Mouse (Mus musculus) brain, embryonic 14.5 days (tissue): Measurements from ENCODE around the gene Antxr2.

ENCODE experiments used
- CTCF ChIP-seq: fragments of 200-500 bp; IDR thresholded peaks from 2 replicates; pipeline ENCODE4 v1.5.1; 2012; ENCODE audit warnings: inconsistent platforms, mild to moderate bottlenecking, moderate library complexity, borderline replicate concordance; ENCODE audit not compliant: insufficient read depth, insufficient read length; ENCODE audit errors: extremely low read depth
- POLR2A ChIP-seq: fragments of 200-500 bp; IDR thresholded peaks from 2 replicates; pipeline ENCODE4 v1.6.1; 2012; ENCODE audit warnings: mild to moderate bottlenecking, inconsistent platforms, borderline replicate concordance; ENCODE audit not compliant: poor library complexity, insufficient read depth, insufficient read length, severe bottlenecking; ENCODE audit errors: extremely low read depth

- TF ChIP-seq CTCF, result no peak
- no peak for TF ChIP-seq POLR2A
These were observed 173.7 kb downstream of the Antxr2 start for GRCm38 (mm10) chr5:97857101-97857500.
